ENCODE assay signal across 8 mouse cellular contexts in genomic region chr9:123504325-123504724, GRCm38 (mm10). TPM values are rescaled to one million over a fixed set of nuclear protein-coding genes. Genes with fewer than 3 reads are reported as not detected.
DNase-seq lines count a peak whose midpoint lies in the region; ATAC-seq and TF ChIP-seq lines count a peak whose summit lies in the region.

No protein-coding gene starts in this region.

- intact Hi-C loops in left cerebral cortex, postnatal 4 days (cut with DNase I), result no loop called here

- H3K27me3 ChIP-seq in hindbrain, embryonic 12.5 days, result no peaks in the 10 kb centered on the region
- no peaks in the 10 kb centered on the region for H3K27me3 ChIP-seq in midbrain, embryonic 14.5 days (ENCODE audit: control insufficient read depth, insufficient read depth, low read length)

- peak; percentile 60 for DNase-seq in layer of hippocampus, adult 11-12 months (ENCODE audit: low spot score)
- DNase-seq in layer of hippocampus, postnatal 25 days (ENCODE audit: extremely low spot score in 1 of 2, low spot score in 1 of 2), result no peak
- peak; percentile 56 for DNase-seq in left cerebral cortex, postnatal 4 days
- peak; percentile 83 for DNase-seq in midbrain, embryonic 14.5 days
- DNase-seq in testis, postnatal 10 days (ENCODE audit: low spot score), result peak; percentile 55

- H3K9ac ChIP-seq in hindbrain, embryonic 12.5 days, result no peak overlapping the region
- H3K9ac ChIP-seq in midbrain, embryonic 14.5 days (replicated peaks; ENCODE audit: low read length), result no peak overlapping the region

- H3K36me3 ChIP-seq in hindbrain, embryonic 12.5 days, result 0 out of 2 replicates have a peak, but pooled peaks cover 13% of the 10 kb centered on the region
- H3K36me3 ChIP-seq in midbrain, embryonic 14.5 days (ENCODE audit: control insufficient read depth, insufficient read depth, low read length), result no peaks in the 10 kb centered on the region

- no peak overlapping the region for H3K4me3 ChIP-seq in bone marrow macrophage, adult 2 months (ENCODE audit: insufficient read depth, low read length)
- H3K4me3 ChIP-seq in hindbrain, embryonic 12.5 days, result no peak overlapping the region
- no peak overlapping the region for H3K4me3 ChIP-seq in midbrain, embryonic 14.5 days (replicated peaks; ENCODE audit: low read depth, low read length)

- H3K27ac ChIP-seq in bone marrow macrophage, adult 2 months (ENCODE audit: insufficient read depth, low read depth, low read length), result no peak overlapping the region
- no peak overlapping the region for H3K27ac ChIP-seq in hindbrain, embryonic 12.5 days
- no peak overlapping the region for H3K27ac ChIP-seq in midbrain, embryonic 14.5 days (replicated peaks; ENCODE audit: low read depth, low read length)

- H3K4me2 ChIP-seq in hindbrain, embryonic 12.5 days (replicated peaks), result no peak overlapping the region
- H3K4me2 ChIP-seq in midbrain, embryonic 14.5 days (ENCODE audit: low read length), result no peak overlapping the region

- TF ChIP-seq POLR2A in bone marrow macrophage, adult 2 months (IDR thresholded peaks at IDR 0.05; ENCODE audit: borderline replicate concordance, low read depth, low read length), result no peak

- no peaks in the 10 kb centered on the region for H3K9me3 ChIP-seq in hindbrain, embryonic 12.5 days (replicated peaks)
- no peaks in the 10 kb centered on the region for H3K9me3 ChIP-seq in midbrain, embryonic 14.5 days (ENCODE audit: control insufficient read depth, low read length)

- peak; percentile 90 for TF ChIP-seq CTCF in bone marrow macrophage, adult 2 months (IDR thresholded peaks at IDR 0.05; ENCODE audit: low read depth, low read length)

- WGBS in hindbrain, embryonic 12.5 days, result 11% methylated on average over 2 of the region's 2 CpGs
- 13% methylated on average over 2 of the region's 2 CpGs for WGBS in midbrain, embryonic 14.5 days

- ATAC-seq in erythroblast, adult 5-6 weeks (replicated peaks; ENCODE audit: low FRiP score, poor library complexity, severe bottlenecking), result peak; percentile 93
- 0 out of 2 replicates have a peak, but pooled peaks have one; percentile 58 for ATAC-seq in hindbrain, embryonic 12.5 days (ENCODE audit: low FRiP score)
- ATAC-seq in midbrain, embryonic 14.5 days (ENCODE audit: low FRiP score, low TSS enrichment), result 0 out of 2 replicates have a peak, but pooled peaks have one; percentile 57

- H3K4me1 ChIP-seq in bone marrow macrophage, adult 2 months (ENCODE audit: control insufficient read depth, insufficient read depth, low read length), result peaks cover 32% of the 10 kb centered on the region
- H3K4me1 ChIP-seq in hindbrain, embryonic 12.5 days, result no peaks in the 10 kb centered on the region; the same call in 1 of the 2 replicates
- no peaks in the 10 kb centered on the region for H3K4me1 ChIP-seq in midbrain, embryonic 14.5 days (ENCODE audit: control insufficient read depth, insufficient read depth, low read length)

RNA-seq across cellular contexts. Expression of gene Sacm1l, which starts 25.2 kb away (rescaled TPM):
- total RNA-seq in layer of hippocampus, postnatal 25 days (2021), result 10 to 100 TPM; 51.0 to 58.1 TPM
- 34.8 and 37.9 TPM in 2 replicates for polyA plus RNA-seq in bone marrow macrophage, adult 2 months (2012; ENCODE audit: insufficient read depth, insufficient read length, missing spikeins)
- total RNA-seq in erythroblast, adult 5-6 weeks (2015; ENCODE audit: low replicate concordance), result 12.7 and 15.5 TPM in 2 replicates
- total RNA-seq in erythroblast, adult 5-6 weeks (2017; ENCODE audit: low replicate concordance), result 12.8 and 13.4 TPM in 2 replicates
- polyA plus RNA-seq in hindbrain, embryonic 12.5 days (2016; fragmentation: Nextera tagmentation; extraction: Ambion mirVana), result 53.4 and 59.8 TPM in 2 replicates
- total RNA-seq in left cerebral cortex, postnatal 4 days (2021), result 10 to 100 TPM; 43.3 to 46.6 TPM
- polyA plus RNA-seq in midbrain, embryonic 14.5 days (2014; fragmentation: Nextera tagmentation; extraction: Ambion mirVana), result 50.4 and 57.0 TPM in 2 replicates

RNA-seq across cellular contexts. Expression of gene Limd1, which starts 25.8 kb away (rescaled TPM):
- total RNA-seq in layer of hippocampus, postnatal 25 days (2021), result 1 to 10 TPM; 6.4 to 6.5 TPM
- 35.2 and 36.1 TPM in 2 replicates for polyA plus RNA-seq in bone marrow macrophage, adult 2 months (2012; ENCODE audit: insufficient read depth, insufficient read length, missing spikeins)
- total RNA-seq in erythroblast, adult 5-6 weeks (2015; ENCODE audit: low replicate concordance), result 10.7 and 19.2 TPM in 2 replicates
- total RNA-seq in erythroblast, adult 5-6 weeks (2017; ENCODE audit: low replicate concordance), result 14.1 and 22.6 TPM in 2 replicates
- 39.2 and 41.3 TPM in 2 replicates for polyA plus RNA-seq in hindbrain, embryonic 12.5 days (2016; fragmentation: Nextera tagmentation; extraction: Ambion mirVana)
- 10 to 100 TPM in 1 of 2 experiments, 1 to 10 TPM in 1; 9.5 to 10.2 TPM for total RNA-seq in left cerebral cortex, postnatal 4 days (2021)
- polyA plus RNA-seq in midbrain, embryonic 14.5 days (2014; fragmentation: Nextera tagmentation; extraction: Ambion mirVana), result 11.8 and 16.4 TPM in 2 replicates

Comparison
In these comparisons a context has a peak if more than half of its experiments do, and no peak if none do; other contexts are left out.
1. DNase-seq: peak in layer of hippocampus, adult 11-12 months (single experiment), left cerebral cortex, postnatal 4 days (single experiment), midbrain, embryonic 14.5 days (single experiment) and testis, postnatal 10 days (single experiment); none in layer of hippocampus, postnatal 25 days (0 of 2).
2. Peak in every context shown above with its lines, with median percentiles within 50 percentile points of each other: ATAC-seq.